Mouse (Mus musculus): ENCODE measurements around the gene Gm42791.

The Gm42791 gene

GRCm38 (mm10) chr5:148931301-148931700 is 63.6 kb downstream of the Gm42791 start:
- ATAC-seq (ENCODE audit: insufficient number of reproducible peaks, low FRiP score, low TSS enrichment): no peak

GRCm38 (mm10) chr5:148929116-148929449 is 65.9 kb downstream of the Gm42791 start, which contains the start of gene Katnal1:
TSS of gene Katnal1 (minus strand) at chr5:148929320.
- ATAC-seq (ENCODE audit: insufficient number of reproducible peaks, low FRiP score, low TSS enrichment): peak; percentile 67

GRCm38 (mm10) chr5:148928382-148929115 is 66.4 kb downstream of the Gm42791 start:
- peak; percentile 98 for ATAC-seq (ENCODE audit: insufficient number of reproducible peaks, low FRiP score, low TSS enrichment)

GRCm38 (mm10) chr5:148927717-148928223 is 67.2 kb downstream of the Gm42791 start:
- no peak for ATAC-seq (ENCODE audit: insufficient number of reproducible peaks, low FRiP score, low TSS enrichment)

- no peak for ATAC-seq (ENCODE audit: insufficient number of reproducible peaks, low FRiP score, low TSS enrichment)
Observed at GRCm38 (mm10) chr5:148924586-148924985, 70.4 kb downstream of the Gm42791 start.

GRCm38 (mm10) chr5:148924051-148924450 is 70.9 kb downstream of the Gm42791 start:
- ATAC-seq (ENCODE audit: insufficient number of reproducible peaks, low FRiP score, low TSS enrichment): no peak

GRCm38 (mm10) chr5:148923408-148923807 is 71.5 kb downstream of the Gm42791 start:
- ATAC-seq (ENCODE audit: insufficient number of reproducible peaks, low FRiP score, low TSS enrichment): no peak

GRCm38 (mm10) chr5:148922773-148923172 is 72.2 kb downstream of the Gm42791 start:
- no peak for ATAC-seq (ENCODE audit: insufficient number of reproducible peaks, low FRiP score, low TSS enrichment)

- no peak for ATAC-seq (ENCODE audit: insufficient number of reproducible peaks, low FRiP score, low TSS enrichment)
Observed at GRCm38 (mm10) chr5:148918049-148918448, 76.9 kb downstream of the Gm42791 start.

GRCm38 (mm10) chr5:148916775-148917174 is 78.2 kb downstream of the Gm42791 start:
- ATAC-seq (ENCODE audit: insufficient number of reproducible peaks, low FRiP score, low TSS enrichment): no peak

GRCm38 (mm10) chr5:148912262-148912661 is 82.7 kb downstream of the Gm42791 start:
- no peak for ATAC-seq (ENCODE audit: insufficient number of reproducible peaks, low FRiP score, low TSS enrichment)

GRCm38 (mm10) chr5:148910066-148910465 is 84.9 kb downstream of the Gm42791 start:
- ATAC-seq (ENCODE audit: insufficient number of reproducible peaks, low FRiP score, low TSS enrichment): no peak

GRCm38 (mm10) chr5:148909402-148909801 is 85.5 kb downstream of the Gm42791 start:
- no peak for ATAC-seq (ENCODE audit: insufficient number of reproducible peaks, low FRiP score, low TSS enrichment)

- no peak for ATAC-seq (ENCODE audit: insufficient number of reproducible peaks, low FRiP score, low TSS enrichment)
Observed at GRCm38 (mm10) chr5:148909057-148909395, 85.9 kb downstream of the Gm42791 start.

GRCm38 (mm10) chr5:148908191-148909056 is 86.5 kb downstream of the Gm42791 start:
- ATAC-seq (ENCODE audit: insufficient number of reproducible peaks, low FRiP score, low TSS enrichment): no peak

GRCm38 (mm10) chr5:148906305-148906704 is 88.6 kb downstream of the Gm42791 start:
- ATAC-seq (ENCODE audit: insufficient number of reproducible peaks, low FRiP score, low TSS enrichment): no peak

GRCm38 (mm10) chr5:148904846-148905245 is 90.1 kb downstream of the Gm42791 start:
- ATAC-seq (ENCODE audit: insufficient number of reproducible peaks, low FRiP score, low TSS enrichment): no peak

- no peak for ATAC-seq (ENCODE audit: insufficient number of reproducible peaks, low FRiP score, low TSS enrichment)
Observed at GRCm38 (mm10) chr5:148899361-148899760, 95.6 kb downstream of the Gm42791 start.

- ATAC-seq (ENCODE audit: insufficient number of reproducible peaks, low FRiP score, low TSS enrichment): no peak
Observed at GRCm38 (mm10) chr5:148897941-148898417, 97.0 kb downstream of the Gm42791 start.

GRCm38 (mm10) chr5:148897069-148897702 is 97.8 kb downstream of the Gm42791 start:
- ATAC-seq (ENCODE audit: insufficient number of reproducible peaks, low FRiP score, low TSS enrichment): no peak

- no peak for ATAC-seq (ENCODE audit: insufficient number of reproducible peaks, low FRiP score, low TSS enrichment)
Observed at GRCm38 (mm10) chr5:148896515-148896914, 98.4 kb downstream of the Gm42791 start.
